In genomic region chr7:118895469-118896450, GRCm38 (mm10) we compare ENCODE assay signal across 12 mouse cellular contexts. TPM values are rescaled to one million over a fixed set of nuclear protein-coding genes. Genes with fewer than 3 reads are reported as not detected.
DNase-seq lines count a peak whose midpoint lies in the region; ATAC-seq and TF ChIP-seq lines count a peak whose summit lies in the region.
"Had no signal": no experiment of that assay in that cellular context is flagged by ENCODE, and none has a peak within 500 bp of the region (broad histone marks: within the 10 kb centered on the region; RNA-seq: fewer than 3 reads in every experiment).

No protein-coding gene starts in this region.

- H3K4me2 ChIP-seq in heart, embryonic 16.5 days (ENCODE audit: low read depth, low read length): no peak overlapping the region
- no peak overlapping the region for H3K4me2 ChIP-seq in hindbrain, embryonic 12.5 days (replicated peaks)

- ATAC-seq in heart, embryonic 16.5 days (replicated peaks; ENCODE audit: extremely low read depth, insufficient read depth, low FRiP score): no peak
- ATAC-seq in hindbrain, embryonic 12.5 days (ENCODE audit: low FRiP score): peak; percentile 74

- DNase-seq in heart, adult 18-20 months: no peak
- DNase-seq in brain, adult 2 months (ENCODE audit: low read depth, low spot score): peak; percentile 78
- no peak for DNase-seq in right cerebral cortex, postnatal 10 days (ENCODE audit: low spot score in 2 of 2)
- DNase-seq in embryo, embryonic 9.5 days (ENCODE audit: extremely low spot score): no peak
- DNase-seq in cerebellum, adult 2 months: no peak
- DNase-seq: cerebellum, adult 8-10 months; heart, postnatal 4 days had no signal

- TF ChIP-seq CTCF in olfactory bulb, adult 2 months (IDR thresholded peaks at IDR 0.05; ENCODE audit: insufficient read depth, low read depth, low read length): no peak
- TF ChIP-seq CTCF in cerebellum, adult 2 months (IDR thresholded peaks at IDR 0.05; ENCODE audit: borderline replicate concordance, insufficient read depth, low read depth, low read length): no peak

- no peak overlapping the region for H3K9ac ChIP-seq in heart, embryonic 16.5 days (ENCODE audit: low read length)
- no peak overlapping the region for H3K9ac ChIP-seq in hindbrain, embryonic 12.5 days
- H3K9ac ChIP-seq: liver, embryonic 14.5 days had no signal

- WGBS in heart, embryonic 16.5 days: 46% methylated on average over 10 of the region's 10 CpGs
- 29% methylated on average over 10 of the region's 10 CpGs for WGBS in hindbrain, embryonic 12.5 days
- 34% methylated on average over 10 of the region's 10 CpGs for WGBS in olfactory bulb, adult 2 months
- 64% methylated on average over 10 of the region's 10 CpGs for WGBS in cerebellum, adult 2 months

- no peak for TF ChIP-seq POLR2A in olfactory bulb, adult 2 months (IDR thresholded peaks at IDR 0.05; ENCODE audit: insufficient read depth, low read depth, low read length)
- no peak for TF ChIP-seq POLR2A in cerebellum, adult 2 months (IDR thresholded peaks at IDR 0.05; ENCODE audit: borderline replicate concordance, insufficient read depth, low read length)

- H3K4me3 ChIP-seq in heart, embryonic 16.5 days (ENCODE audit: low read length): no peak overlapping the region
- H3K4me3 ChIP-seq in hindbrain, embryonic 12.5 days: no peak overlapping the region
- H3K4me3 ChIP-seq in olfactory bulb, adult 2 months (ENCODE audit: insufficient read depth, low read depth, low read length): no peak overlapping the region
- H3K4me3 ChIP-seq in cerebellum, adult 2 months (replicated peaks; ENCODE audit: insufficient read depth, low read depth, low read length): no peak overlapping the region
- H3K4me3 ChIP-seq: myocyte had no signal

- H3K4me1 ChIP-seq in heart, embryonic 16.5 days (ENCODE audit: control insufficient read depth, insufficient read depth, low read length): no peaks in the 10 kb centered on the region; the same call in 1 of the 2 replicates
- H3K4me1 ChIP-seq in hindbrain, embryonic 12.5 days: peaks cover 28% of the 10 kb centered on the region
- H3K4me1 ChIP-seq in olfactory bulb, adult 2 months (ENCODE audit: control insufficient read depth, insufficient read depth, low read length): peaks cover 11% of the 10 kb centered on the region
- no peaks in the 10 kb centered on the region for H3K4me1 ChIP-seq in cerebellum, adult 2 months (ENCODE audit: control insufficient read depth, insufficient read depth, low read length)

- no peaks in the 10 kb centered on the region for H3K27me3 ChIP-seq in heart, embryonic 16.5 days (ENCODE audit: control insufficient read depth, insufficient read depth, low read length)
- H3K27me3 ChIP-seq in hindbrain, embryonic 12.5 days: no peaks in the 10 kb centered on the region
- no peaks in the 10 kb centered on the region for H3K27me3 ChIP-seq in cerebellum, adult 2 months (ENCODE audit: control insufficient read depth, insufficient read depth, low read length)

- H3K36me3 ChIP-seq in heart, embryonic 16.5 days (ENCODE audit: control insufficient read depth, insufficient read depth): no peaks in the 10 kb centered on the region
- no peaks in the 10 kb centered on the region for H3K36me3 ChIP-seq in hindbrain, embryonic 12.5 days

- peak overlapping the region; percentile 32; the same call in 1 of the 2 replicates for H3K27ac ChIP-seq in heart, embryonic 16.5 days (ENCODE audit: low read length)
- peak overlapping the region; percentile 82 for H3K27ac ChIP-seq in hindbrain, embryonic 12.5 days
- H3K27ac ChIP-seq in olfactory bulb, adult 2 months (ENCODE audit: insufficient read depth, low read depth, low read length): peak overlapping the region; percentile 8; the same call in 1 of the 2 replicates
- no peak overlapping the region; the same call in 1 of the 2 replicates for H3K27ac ChIP-seq in cerebellum, adult 2 months (ENCODE audit: insufficient read depth, low read length)
- H3K27ac ChIP-seq: liver, embryonic 14.5 days had no signal

- no peaks in the 10 kb centered on the region for H3K9me3 ChIP-seq in heart, embryonic 16.5 days (replicated peaks; ENCODE audit: control insufficient read depth, low read length)
- no peaks in the 10 kb centered on the region for H3K9me3 ChIP-seq in hindbrain, embryonic 12.5 days (replicated peaks)

RNA-seq across cellular contexts. Expression of gene Knop1, which starts 39.7 kb away (rescaled TPM):
- 41.3 and 42.8 TPM in 2 replicates for polyA plus RNA-seq in heart, embryonic 16.5 days (2015; fragmentation: Nextera tagmentation; extraction: Ambion mirVana)
- total RNA-seq in heart, adult 18-20 months (2021): 10 to 100 TPM; 12.3 to 12.6 TPM
- polyA plus RNA-seq in hindbrain, embryonic 12.5 days (2016; fragmentation: Nextera tagmentation; extraction: Ambion mirVana): 99.2 and 108 TPM in 2 replicates
- polyA plus RNA-seq in olfactory bulb, adult 2 months (2012; ENCODE audit: insufficient read depth, insufficient read length, low replicate concordance, missing spikeins): not detected in 2 replicates
- 16.4 and 16.9 TPM in 2 replicates for polyA plus RNA-seq in cerebellum, adult 2 months (2012; rRNA removed)

RNA-seq across cellular contexts. Expression of gene Iqck, which starts 40.2 kb away (rescaled TPM):
- polyA plus RNA-seq in heart, embryonic 16.5 days (2015; fragmentation: Nextera tagmentation; extraction: Ambion mirVana): 1.0 and 1.1 TPM in 2 replicates
- total RNA-seq in heart, adult 18-20 months (2021): under 1 TPM; 0.10 to 0.59 TPM
- polyA plus RNA-seq in hindbrain, embryonic 12.5 days (2016; fragmentation: Nextera tagmentation; extraction: Ambion mirVana): 4.6 and 4.9 TPM in 2 replicates
- not detected in 2 replicates for polyA plus RNA-seq in olfactory bulb, adult 2 months (2012; ENCODE audit: insufficient read depth, insufficient read length, low replicate concordance, missing spikeins)
- polyA plus RNA-seq in cerebellum, adult 2 months (2012; rRNA removed): 5.9 and 7.4 TPM in 2 replicates

Comparison
In these comparisons a context has a peak if more than half of its experiments do, and no peak if none do; other contexts are left out.
1. RNA of gene Knop1, which starts 39.7 kb away (polyA plus RNA-seq): 99.2 to 108 TPM in hindbrain, embryonic 12.5 days, 41.3 to 42.8 TPM in heart, embryonic 16.5 days and 16.4 to 16.9 TPM in cerebellum, adult 2 months; not detected in olfactory bulb, adult 2 months; every median in the first group is over 10 times any median in the second.